Mouse (Mus musculus): Measurements from ENCODE around the gene Fam19a1. TPM values are rescaled to one million over a fixed set of nuclear protein-coding genes. Genes with fewer than 3 reads are reported as not detected.

The Fam19a1 gene
- polyA plus RNA-seq, 1 experiment from 2014 or later: 2.3 TPM

DNA sequence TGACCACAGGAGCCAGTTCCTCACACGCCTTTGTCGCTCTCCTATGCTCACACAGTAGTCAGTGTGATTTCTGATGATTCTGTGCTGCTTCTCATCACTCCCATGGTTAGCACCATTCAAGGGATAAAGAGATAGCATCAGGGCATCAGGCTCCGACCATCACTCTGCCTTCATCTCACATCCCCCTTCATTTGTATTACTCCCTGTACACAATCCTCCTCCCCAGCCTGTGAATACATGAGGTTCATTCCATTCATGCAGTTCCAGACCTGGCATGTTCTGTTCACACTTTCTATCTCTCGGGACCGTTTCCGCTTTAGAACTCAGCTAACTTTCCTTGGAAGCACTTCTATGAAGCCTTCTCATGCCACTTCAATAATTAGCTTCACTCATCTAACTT is 259.9 kb downstream of the Fam19a1 start:
- no peaks in the 10 kb centered on the region for H3K4me1 ChIP-seq (ENCODE audit: control insufficient read depth, insufficient read depth, low read length)
- no peak overlapping the region for H3K27ac ChIP-seq (ENCODE audit: low read depth, low read length)
- H3K4me2 ChIP-seq (ENCODE audit: low read depth): no peak overlapping the region
- 90% methylated on average over 6 of the region's 6 CpGs for WGBS
- no peak for DNase-seq (ENCODE audit: low spot score)
- no peaks in the 10 kb centered on the region for H3K27me3 ChIP-seq (ENCODE audit: control insufficient read depth, insufficient read depth, low read length)
- no peaks in the 10 kb centered on the region for H3K9me3 ChIP-seq (ENCODE audit: control insufficient read depth, low read length)
- no peak overlapping the region for H3K9ac ChIP-seq (ENCODE audit: low read length)
- no peak overlapping the region for H3K4me3 ChIP-seq (ENCODE audit: low read depth, low read length)
- no peak for ATAC-seq (ENCODE audit: insufficient read depth, low FRiP score, low TSS enrichment)
- H3K36me3 ChIP-seq (ENCODE audit: control insufficient read depth, insufficient read depth, low read length): no peaks in the 10 kb centered on the region

DNA sequence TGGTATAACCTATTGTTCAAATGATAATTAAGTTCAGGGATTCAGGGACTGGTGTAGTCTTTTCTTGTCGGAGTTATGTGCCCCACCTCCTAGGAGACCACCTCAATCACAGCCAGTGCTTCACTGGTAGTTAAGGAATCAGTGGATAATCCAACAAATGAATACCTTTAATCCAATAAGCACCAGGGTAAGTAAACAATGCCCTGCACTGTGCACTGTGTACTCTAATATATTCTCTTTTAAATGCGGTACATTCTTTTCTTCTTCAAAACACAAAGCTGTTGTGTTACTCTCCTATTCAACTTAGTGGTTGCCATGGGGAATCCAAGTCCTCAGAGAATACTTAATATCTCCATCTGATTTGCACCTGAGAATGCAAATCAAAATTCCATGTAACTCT is 260.3 kb downstream of the Fam19a1 start:
- H3K9me3 ChIP-seq (ENCODE audit: control insufficient read depth, low read length): no peaks in the 10 kb centered on the region
- no peak overlapping the region for H3K4me3 ChIP-seq (ENCODE audit: low read depth, low read length)
- 76% methylated on average over 2 of the region's 2 CpGs for WGBS
- H3K4me1 ChIP-seq (ENCODE audit: control insufficient read depth, insufficient read depth, low read length): no peaks in the 10 kb centered on the region
- H3K9ac ChIP-seq (ENCODE audit: low read length): no peak overlapping the region
- H3K36me3 ChIP-seq (ENCODE audit: control insufficient read depth, insufficient read depth, low read length): no peaks in the 10 kb centered on the region
- H3K27ac ChIP-seq (ENCODE audit: low read depth, low read length): no peak overlapping the region
- H3K27me3 ChIP-seq (ENCODE audit: control insufficient read depth, insufficient read depth, low read length): no peaks in the 10 kb centered on the region
- no peak for DNase-seq (ENCODE audit: low spot score)
- H3K4me2 ChIP-seq (ENCODE audit: low read depth): no peak overlapping the region
- ATAC-seq (ENCODE audit: insufficient read depth, low FRiP score, low TSS enrichment): no peak

GRCm38 (mm10) chr6:96376773-96377172 is 263.8 kb downstream of the Fam19a1 start:
- no peaks in the 10 kb centered on the region for H3K9me3 ChIP-seq (ENCODE audit: control insufficient read depth, low read length)
- H3K36me3 ChIP-seq (ENCODE audit: control insufficient read depth, insufficient read depth, low read length): no peaks in the 10 kb centered on the region
- no peak overlapping the region for H3K4me3 ChIP-seq (ENCODE audit: low read depth, low read length)
- no peak overlapping the region for H3K9ac ChIP-seq (ENCODE audit: low read length)
- no peak overlapping the region for H3K27ac ChIP-seq (ENCODE audit: low read depth, low read length)
- no peak for ATAC-seq (ENCODE audit: insufficient read depth, low FRiP score, low TSS enrichment)
- no peak overlapping the region for H3K4me2 ChIP-seq (ENCODE audit: low read depth)
- H3K4me1 ChIP-seq (ENCODE audit: control insufficient read depth, insufficient read depth, low read length): no peaks in the 10 kb centered on the region
- 84% methylated on average over 3 of the region's 3 CpGs for WGBS
- DNase-seq (ENCODE audit: low spot score): no peak
- no peaks in the 10 kb centered on the region for H3K27me3 ChIP-seq (ENCODE audit: control insufficient read depth, insufficient read depth, low read length)

- Histone ChIP-seq H3K27ac (ENCODE audit: low read depth, low read length) (no peak overlapping the region), H3K4me2 (ENCODE audit: low read depth) (no peak overlapping the region), H3K27me3 (ENCODE audit: control insufficient read depth, insufficient read depth, low read length) (no peaks in the 10 kb centered on the region), H3K36me3 (ENCODE audit: control insufficient read depth, insufficient read depth, low read length) (no peaks in the 10 kb centered on the region), H3K4me1 (ENCODE audit: control insufficient read depth, insufficient read depth, low read length) (no peaks in the 10 kb centered on the region), H3K9ac (ENCODE audit: low read length) (no peak overlapping the region), H3K9me3 (ENCODE audit: control insufficient read depth, low read length) (no peaks in the 10 kb centered on the region), H3K4me3 (ENCODE audit: low read depth, low read length) (no peak overlapping the region)
- 64% methylated on average over 4 of the region's 4 CpGs for WGBS
- no peak for ATAC-seq (ENCODE audit: insufficient read depth, low FRiP score, low TSS enrichment)
- no peak for DNase-seq (ENCODE audit: low spot score)
Observed at GRCm38 (mm10) chr6:96379229-96379628, 266.3 kb downstream of the Fam19a1 start.

DNA sequence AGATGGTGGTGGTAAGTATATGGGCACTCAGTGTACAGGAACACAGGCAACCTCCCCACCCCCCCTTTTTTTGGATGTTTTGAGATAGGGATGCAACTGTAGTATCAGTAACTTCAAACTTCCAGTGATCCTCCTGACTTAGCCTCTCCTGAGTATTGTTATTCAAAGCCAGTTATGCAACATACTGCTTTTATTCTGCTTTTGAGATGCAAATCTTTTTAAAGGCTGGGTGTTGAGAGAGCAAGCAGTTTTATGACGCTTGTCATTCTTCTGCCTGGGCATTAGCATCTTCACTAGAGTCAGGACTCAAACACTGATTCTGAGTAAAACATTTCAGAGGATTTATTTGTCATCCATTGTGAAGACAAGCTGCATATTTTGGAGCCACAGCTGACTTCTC is 271.5 kb downstream of the Fam19a1 start:
- DNase-seq (ENCODE audit: low spot score) (no peak), ATAC-seq (ENCODE audit: insufficient read depth, low FRiP score, low TSS enrichment) (no peak)
- H3K9ac ChIP-seq (ENCODE audit: low read length): no peak overlapping the region
- H3K27me3 ChIP-seq (ENCODE audit: control insufficient read depth, insufficient read depth, low read length): no peaks in the 10 kb centered on the region
- no peak overlapping the region for H3K4me2 ChIP-seq (ENCODE audit: low read depth)
- no peaks in the 10 kb centered on the region for H3K4me1 ChIP-seq (ENCODE audit: control insufficient read depth, insufficient read depth, low read length)
- H3K4me3 ChIP-seq (ENCODE audit: low read depth, low read length): no peak overlapping the region
- 47% methylated on average over 1 of the region's 1 CpGs for WGBS
- H3K9me3 ChIP-seq (ENCODE audit: control insufficient read depth, low read length): no peaks in the 10 kb centered on the region
- H3K27ac ChIP-seq (ENCODE audit: low read depth, low read length): no peak overlapping the region
- no peaks in the 10 kb centered on the region for H3K36me3 ChIP-seq (ENCODE audit: control insufficient read depth, insufficient read depth, low read length)

- ATAC-seq (ENCODE audit: insufficient read depth, low FRiP score, low TSS enrichment): no peak
- Histone ChIP-seq H3K4me2 (ENCODE audit: low read depth) (no peak overlapping the region), H3K4me1 (ENCODE audit: control insufficient read depth, insufficient read depth, low read length) (no peaks in the 10 kb centered on the region), H3K27ac (ENCODE audit: low read depth, low read length) (no peak overlapping the region), H3K36me3 (ENCODE audit: control insufficient read depth, insufficient read depth, low read length) (no peaks in the 10 kb centered on the region), H3K27me3 (ENCODE audit: control insufficient read depth, insufficient read depth, low read length) (no peaks in the 10 kb centered on the region), H3K9ac (ENCODE audit: low read length) (no peak overlapping the region), H3K4me3 (ENCODE audit: low read depth, low read length) (no peak overlapping the region), H3K9me3 (ENCODE audit: control insufficient read depth, low read length) (no peaks in the 10 kb centered on the region)
- no peak for DNase-seq (ENCODE audit: low spot score)
- WGBS: 81% methylated on average over 4 of the region's 4 CpGs
Observed at GRCm38 (mm10) chr6:96418866-96419265, 305.9 kb downstream of the Fam19a1 start.

- no peak overlapping the region for H3K9ac ChIP-seq (ENCODE audit: low read length)
- no peak overlapping the region for H3K4me3 ChIP-seq (ENCODE audit: low read depth, low read length)
- no peaks in the 10 kb centered on the region for H3K4me1 ChIP-seq (ENCODE audit: control insufficient read depth, insufficient read depth, low read length)
- WGBS: 82% methylated on average over 5 of the region's 5 CpGs
- no peaks in the 10 kb centered on the region for H3K36me3 ChIP-seq (ENCODE audit: control insufficient read depth, insufficient read depth, low read length)
- no peaks in the 10 kb centered on the region for H3K9me3 ChIP-seq (ENCODE audit: control insufficient read depth, low read length)
- H3K27ac ChIP-seq (ENCODE audit: low read depth, low read length): no peak overlapping the region
- DNase-seq (ENCODE audit: low spot score) (no peak), ATAC-seq (ENCODE audit: insufficient read depth, low FRiP score, low TSS enrichment) (no peak)
- no peak overlapping the region for H3K4me2 ChIP-seq (ENCODE audit: low read depth)
- H3K27me3 ChIP-seq (ENCODE audit: control insufficient read depth, insufficient read depth, low read length): no peaks in the 10 kb centered on the region
Observed at GRCm38 (mm10) chr6:96419704-96420382, 306.9 kb downstream of the Fam19a1 start.

DNA sequence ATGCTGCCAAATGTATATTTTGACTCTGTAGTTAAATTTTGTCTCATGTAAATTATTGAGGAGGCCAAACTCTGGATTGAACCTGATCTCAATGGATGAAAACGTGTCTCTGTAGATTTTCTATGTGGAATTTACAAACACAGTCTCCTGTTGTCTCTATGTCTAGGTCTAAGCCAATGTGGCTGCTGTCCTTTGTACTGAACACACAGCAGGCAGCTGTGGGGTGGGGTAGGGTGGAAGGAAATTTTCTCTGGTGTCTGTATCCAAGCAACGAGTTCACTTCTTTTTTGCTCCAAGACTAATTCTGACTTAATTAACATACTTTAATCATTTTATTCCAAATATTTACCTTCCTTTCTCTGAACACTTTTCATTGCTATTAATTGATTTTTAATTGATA is 307.6 kb downstream of the Fam19a1 start:
- Histone ChIP-seq H3K27me3 (ENCODE audit: control insufficient read depth, insufficient read depth, low read length) (no peaks in the 10 kb centered on the region), H3K27ac (ENCODE audit: low read depth, low read length) (no peak overlapping the region), H3K9me3 (ENCODE audit: control insufficient read depth, low read length) (no peaks in the 10 kb centered on the region), H3K4me1 (ENCODE audit: control insufficient read depth, insufficient read depth, low read length) (no peaks in the 10 kb centered on the region), H3K9ac (ENCODE audit: low read length) (no peak overlapping the region), H3K4me2 (ENCODE audit: low read depth) (no peak overlapping the region), H3K36me3 (ENCODE audit: control insufficient read depth, insufficient read depth, low read length) (no peaks in the 10 kb centered on the region), H3K4me3 (ENCODE audit: low read depth, low read length) (no peak overlapping the region)
- 42% methylated on average over 2 of the region's 2 CpGs for WGBS
- ATAC-seq (ENCODE audit: insufficient read depth, low FRiP score, low TSS enrichment) (no peak; the same call in 1 of the 2 replicates), DNase-seq (ENCODE audit: low spot score) (no peak)

- no peak overlapping the region for H3K9ac ChIP-seq (ENCODE audit: low read length)
- no peaks in the 10 kb centered on the region for H3K9me3 ChIP-seq (ENCODE audit: control insufficient read depth, low read length)
- 79% methylated on average over 6 of the region's 6 CpGs for WGBS
- no peak overlapping the region for H3K27ac ChIP-seq (ENCODE audit: low read depth, low read length)
- H3K4me2 ChIP-seq (ENCODE audit: low read depth): no peak overlapping the region
- DNase-seq (ENCODE audit: low spot score): no peak
- H3K4me1 ChIP-seq (ENCODE audit: control insufficient read depth, insufficient read depth, low read length): no peaks in the 10 kb centered on the region
- H3K27me3 ChIP-seq (ENCODE audit: control insufficient read depth, insufficient read depth, low read length): no peaks in the 10 kb centered on the region
- ATAC-seq (ENCODE audit: insufficient read depth, low FRiP score, low TSS enrichment): no peak
- no peaks in the 10 kb centered on the region for H3K36me3 ChIP-seq (ENCODE audit: control insufficient read depth, insufficient read depth, low read length)
- H3K4me3 ChIP-seq (ENCODE audit: low read depth, low read length): no peak overlapping the region
Observed at GRCm38 (mm10) chr6:96429390-96429789, 316.4 kb downstream of the Fam19a1 start.
